Mouse (Mus musculus): ENCODE data around the gene Trmo. TPM values are rescaled to one million over a fixed set of nuclear protein-coding genes. Genes with fewer than 3 reads are reported as not detected.

The Trmo gene
- polyA plus RNA-seq, 1 experiment from 2014 or later = 8.6 TPM

- H3K4me3 ChIP-seq (ENCODE audit: low read depth, low read length) = no peak overlapping the region
- no peaks in the 10 kb centered on the region for H3K9me3 ChIP-seq (replicated peaks; ENCODE audit: control insufficient read depth, low read length, poor library complexity, severe bottlenecking)
- no peak overlapping the region for H3K27ac ChIP-seq (ENCODE audit: low read length)
- ATAC-seq = no peak
- H3K4me2 ChIP-seq (ENCODE audit: low read length) = no peak overlapping the region
- no peaks in the 10 kb centered on the region for H3K36me3 ChIP-seq (ENCODE audit: control insufficient read depth, insufficient read depth, low read length)
- 78% methylated on average over 12 of the region's 12 CpGs for WGBS
- H3K27me3 ChIP-seq (ENCODE audit: control insufficient read depth, insufficient read depth, low read depth, low read length) = peaks cover 5% of the 10 kb centered on the region; the same call in 1 of the 2 replicates
- H3K9ac ChIP-seq (ENCODE audit: low read depth, low read length) = no peak overlapping the region
- H3K4me1 ChIP-seq (ENCODE audit: control insufficient read depth, insufficient read depth, low read length) = no peaks in the 10 kb centered on the region
Observed at GRCm38 (mm10) chr4:46359539-46360253, 29.5 kb downstream of the Trmo start.

- no peaks in the 10 kb centered on the region for H3K9me3 ChIP-seq (replicated peaks; ENCODE audit: control insufficient read depth, low read length, poor library complexity, severe bottlenecking)
- peaks cover 15% of the 10 kb centered on the region for H3K27me3 ChIP-seq (ENCODE audit: control insufficient read depth, insufficient read depth, low read depth, low read length)
- no peak for ATAC-seq
- WGBS = 39% methylated on average over 12 of the region's 12 CpGs
- H3K4me2 ChIP-seq (ENCODE audit: low read length) = no peak overlapping the region
- H3K4me1 ChIP-seq (ENCODE audit: control insufficient read depth, insufficient read depth, low read length) = no peaks in the 10 kb centered on the region
- no peak overlapping the region for H3K27ac ChIP-seq (ENCODE audit: low read length)
- H3K9ac ChIP-seq (ENCODE audit: low read depth, low read length) = no peak overlapping the region
- H3K36me3 ChIP-seq (ENCODE audit: control insufficient read depth, insufficient read depth, low read length) = no peaks in the 10 kb centered on the region
- H3K4me3 ChIP-seq (ENCODE audit: low read depth, low read length) = no peak overlapping the region
Observed at GRCm38 (mm10) chr4:46356351-46357133, 32.7 kb downstream of the Trmo start.

- no peak overlapping the region for H3K4me2 ChIP-seq (ENCODE audit: low read length)
- H3K36me3 ChIP-seq (ENCODE audit: control insufficient read depth, insufficient read depth, low read length) = no peaks in the 10 kb centered on the region
- no peak for ATAC-seq
- H3K4me3 ChIP-seq (ENCODE audit: low read depth, low read length) = no peak overlapping the region
- H3K9ac ChIP-seq (ENCODE audit: low read depth, low read length) = no peak overlapping the region
- WGBS = 7% methylated on average over 10 of the region's 10 CpGs
- H3K27me3 ChIP-seq (ENCODE audit: control insufficient read depth, insufficient read depth, low read depth, low read length) = peaks cover 42% of the 10 kb centered on the region
- H3K4me1 ChIP-seq (ENCODE audit: control insufficient read depth, insufficient read depth, low read length) = no peaks in the 10 kb centered on the region
- H3K27ac ChIP-seq (ENCODE audit: low read length) = no peak overlapping the region
- H3K9me3 ChIP-seq (replicated peaks; ENCODE audit: control insufficient read depth, low read length, poor library complexity, severe bottlenecking) = no peaks in the 10 kb centered on the region
Observed at GRCm38 (mm10) chr4:46353045-46353444, 36.2 kb downstream of the Trmo start.

GRCm38 (mm10) chr4:46349530-46349929, 39.7 kb downstream of the Trmo start:
- Histone ChIP-seq H3K27me3 (ENCODE audit: control insufficient read depth, insufficient read depth, low read depth, low read length) (peaks cover 51% of the 10 kb centered on the region), H3K9ac (ENCODE audit: low read depth, low read length) (no peak overlapping the region), H3K36me3 (ENCODE audit: control insufficient read depth, insufficient read depth, low read length) (no peaks in the 10 kb centered on the region), H3K4me3 (ENCODE audit: low read depth, low read length) (no peak overlapping the region), H3K9me3 (replicated peaks; ENCODE audit: control insufficient read depth, low read length, poor library complexity, severe bottlenecking) (no peaks in the 10 kb centered on the region), H3K27ac (ENCODE audit: low read length) (no peak overlapping the region), H3K4me1 (ENCODE audit: control insufficient read depth, insufficient read depth, low read length) (no peaks in the 10 kb centered on the region; the same call in 1 of the 2 replicates), H3K4me2 (ENCODE audit: low read length) (no peak overlapping the region)
- no peak for ATAC-seq
- WGBS = 34% methylated on average over 5 of the region's 5 CpGs

GRCm38 (mm10) chr4:46348897-46349296, 40.3 kb downstream of the Trmo start:
- Histone ChIP-seq H3K9ac (ENCODE audit: low read depth, low read length) (no peak overlapping the region), H3K4me1 (ENCODE audit: control insufficient read depth, insufficient read depth, low read length) (no peaks in the 10 kb centered on the region; the same call in 1 of the 2 replicates), H3K4me2 (ENCODE audit: low read length) (no peak overlapping the region), H3K9me3 (replicated peaks; ENCODE audit: control insufficient read depth, low read length, poor library complexity, severe bottlenecking) (no peaks in the 10 kb centered on the region), H3K4me3 (ENCODE audit: low read depth, low read length) (no peak overlapping the region), H3K27me3 (ENCODE audit: control insufficient read depth, insufficient read depth, low read depth, low read length) (peaks cover 51% of the 10 kb centered on the region), H3K36me3 (ENCODE audit: control insufficient read depth, insufficient read depth, low read length) (no peaks in the 10 kb centered on the region), H3K27ac (ENCODE audit: low read length) (no peak overlapping the region)
- WGBS = 24% methylated on average over 9 of the region's 9 CpGs
- no peak for ATAC-seq

GRCm38 (mm10) chr4:46347580-46348515, 41.4 kb downstream of the Trmo start:
- H3K9ac ChIP-seq (ENCODE audit: low read depth, low read length) = no peak overlapping the region
- peaks cover 56% of the 10 kb centered on the region for H3K27me3 ChIP-seq (ENCODE audit: control insufficient read depth, insufficient read depth, low read depth, low read length)
- under 1% methylated on average over 40 of the region's 41 CpGs for WGBS
- no peak overlapping the region for H3K4me2 ChIP-seq (ENCODE audit: low read length)
- no peaks in the 10 kb centered on the region for H3K36me3 ChIP-seq (ENCODE audit: control insufficient read depth, insufficient read depth, low read length)
- H3K9me3 ChIP-seq (replicated peaks; ENCODE audit: control insufficient read depth, low read length, poor library complexity, severe bottlenecking) = no peaks in the 10 kb centered on the region
- H3K4me3 ChIP-seq (ENCODE audit: low read depth, low read length) = no peak overlapping the region
- H3K4me1 ChIP-seq (ENCODE audit: control insufficient read depth, insufficient read depth, low read length) = peaks cover under 1% of the 10 kb centered on the region; the same call in 1 of the 2 replicates
- H3K27ac ChIP-seq (ENCODE audit: low read length) = no peak overlapping the region
- no peak for ATAC-seq

- Histone ChIP-seq H3K36me3 (ENCODE audit: control insufficient read depth, insufficient read depth, low read length) (no peaks in the 10 kb centered on the region), H3K9ac (ENCODE audit: low read depth, low read length) (no peak overlapping the region), H3K4me2 (ENCODE audit: low read length) (no peak overlapping the region), H3K4me3 (ENCODE audit: low read depth, low read length) (no peak overlapping the region), H3K9me3 (replicated peaks; ENCODE audit: control insufficient read depth, low read length, poor library complexity, severe bottlenecking) (no peaks in the 10 kb centered on the region), H3K27me3 (ENCODE audit: control insufficient read depth, insufficient read depth, low read depth, low read length) (peaks cover 62% of the 10 kb centered on the region), H3K27ac (ENCODE audit: low read length) (no peak overlapping the region), H3K4me1 (ENCODE audit: control insufficient read depth, insufficient read depth, low read length) (peaks cover 5% of the 10 kb centered on the region)
- ATAC-seq = no peak
- 4% methylated on average over 4 of the region's 4 CpGs for whole genome bisulfite sequencing
Observed at GRCm38 (mm10) chr4:46347141-46347540, 42.1 kb downstream of the Trmo start.

GRCm38 (mm10) chr4:46346221-46346620, 43.0 kb downstream of the Trmo start:
- 17% methylated on average over 6 of the region's 6 CpGs for WGBS
- Histone ChIP-seq H3K9me3 (replicated peaks; ENCODE audit: control insufficient read depth, low read length, poor library complexity, severe bottlenecking) (no peaks in the 10 kb centered on the region), H3K4me2 (ENCODE audit: low read length) (no peak overlapping the region)

More at GRCm38 (mm10) chr4:46346221-46346620, 43.0 kb downstream of the Trmo start:
- Histone ChIP-seq H3K4me3 (ENCODE audit: low read depth, low read length) (no peak overlapping the region), H3K4me1 (ENCODE audit: control insufficient read depth, insufficient read depth, low read length) (peaks cover 5% of the 10 kb centered on the region), H3K27ac (ENCODE audit: low read length) (no peak overlapping the region), H3K36me3 (ENCODE audit: control insufficient read depth, insufficient read depth, low read length) (no peaks in the 10 kb centered on the region), H3K27me3 (ENCODE audit: control insufficient read depth, insufficient read depth, low read depth, low read length) (peaks cover 63% of the 10 kb centered on the region), H3K9ac (ENCODE audit: low read depth, low read length) (no peak overlapping the region)
- no peak for ATAC-seq
